Mouse (Mus musculus) C2C12 (cell line): ENCODE data around the gene Meis1.

Source experiments
- CTCF ChIP-seq: IDR thresholded peaks from one replicate; pipeline ENCODE4 v1.5.1; 2011; ENCODE audit not compliant: control insufficient read depth, insufficient read depth, insufficient read length
- MYOD1 ChIP-seq: IDR thresholded peaks from one replicate; pipeline ENCODE4 v1.6.1; 2011; ENCODE audit warnings: low read depth; ENCODE audit not compliant: control insufficient read depth, insufficient read length
- MYOG ChIP-seq: IDR thresholded peaks from one replicate; pipeline ENCODE4 v1.6.1; 2011; ENCODE audit not compliant: control insufficient read depth, insufficient read length; ENCODE audit errors: extremely low read depth

GRCm38 (mm10) chr11:18906866-18907265, 111.9 kb downstream of the Meis1 start:
- no peak for TF ChIP-seq CTCF
- TF ChIP-seq MYOG, result no peak
- TF ChIP-seq MYOD1, result no peak
